Mouse (Mus musculus) left cerebral cortex, postnatal 4 days (tissue): Measurements from ENCODE around the gene Itpr2. TPM values are rescaled to one million over a fixed set of nuclear protein-coding genes. Genes with fewer than 3 reads are reported as not detected.

Source experiments
- DNase-seq: peaks from one replicate; pipeline ENCODE4 v3.0.0-alpha.2; 2022
- intact Hi-C: fragments of 180-260 bp; cut with DNase I; formaldehyde crosslinking; loops from one replicate; pipeline ENCODE4 v1.15.1; 2025
- total RNA-seq, 2 experiments: library from RNA; stranded (reverse); gene quantifications; 2 replicates each; pipeline ENCODE4 v1.2.3; 2021

Itpr2 gene
- total RNA-seq = 10 to 100 TPM; 11.3 to 12.9 TPM

- DNase-seq = peak; percentile 78
- intact Hi-C loops = no loop called here
Measured at GRCm38 (mm10) chr6:146501866-146502804, at the start of gene Itpr2. Gene Itpr2 (minus strand): TSS chr6:146502223.

- intact Hi-C loops = no loop called here
- no peak for DNase-seq
Measured at GRCm38 (mm10) chr6:146551326-146551725, 49.3 kb upstream of the Itpr2 start.

- DNase-seq = no peak
- intact Hi-C loops = no loop called here
Measured at GRCm38 (mm10) chr6:146550421-146550820, 48.4 kb upstream of the Itpr2 start.

- intact Hi-C loops = loop anchor here (5.0 kb wide), 1 partner anchor 52 kb away; no protein-coding TSS in a partner anchor
- DNase-seq = no peak
Measured at GRCm38 (mm10) chr6:146545289-146545865, 43.4 kb upstream of the Itpr2 start.

GRCm38 (mm10) chr6:146544622-146545021 lies 42.6 kb upstream of the Itpr2 start:
- intact Hi-C loops = loop anchor here (5.0 kb wide), 1 partner anchor 53 kb away; no protein-coding TSS in a partner anchor

GRCm38 (mm10) chr6:146540386-146540785 lies 38.4 kb upstream of the Itpr2 start:
- no peak for DNase-seq
- intact Hi-C loops = no loop called here

More at GRCm38 (mm10) chr6:146544622-146545021, 42.6 kb upstream of the Itpr2 start:
- DNase-seq = no peak

GRCm38 (mm10) chr6:146538661-146539060 lies 36.6 kb upstream of the Itpr2 start:
- intact Hi-C loops = no loop called here
- DNase-seq = peak; percentile 19

GRCm38 (mm10) chr6:146538071-146538470 lies 36.0 kb upstream of the Itpr2 start:
- intact Hi-C loops = no loop called here
- no peak for DNase-seq

- intact Hi-C loops = no loop called here
- no peak for DNase-seq
Measured at GRCm38 (mm10) chr6:146537111-146537510, 35.1 kb upstream of the Itpr2 start.

- intact Hi-C loops = no loop called here
- DNase-seq = no peak
Measured at GRCm38 (mm10) chr6:146535501-146535900, 33.5 kb upstream of the Itpr2 start.

GRCm38 (mm10) chr6:146533146-146533545 lies 31.1 kb upstream of the Itpr2 start:
- DNase-seq = no peak
- intact Hi-C loops = no loop called here

- intact Hi-C loops = no loop called here
- no peak for DNase-seq
Measured at GRCm38 (mm10) chr6:146530769-146531168, 28.7 kb upstream of the Itpr2 start.

- no peak for DNase-seq
- intact Hi-C loops = no loop called here
Measured at GRCm38 (mm10) chr6:146530363-146530762, 28.3 kb upstream of the Itpr2 start.

- intact Hi-C loops = no loop called here
- DNase-seq = no peak
Measured at GRCm38 (mm10) chr6:146527537-146527936, 25.5 kb upstream of the Itpr2 start.

GRCm38 (mm10) chr6:146525500-146525899 lies 23.5 kb upstream of the Itpr2 start:
- intact Hi-C loops = no loop called here
- no peak for DNase-seq

- intact Hi-C loops = no loop called here
- DNase-seq = no peak
Measured at GRCm38 (mm10) chr6:146521456-146522245, 19.6 kb upstream of the Itpr2 start.

- intact Hi-C loops = no loop called here
- DNase-seq = no peak
Measured at GRCm38 (mm10) chr6:146519019-146519418, 17.0 kb upstream of the Itpr2 start.

GRCm38 (mm10) chr6:146515936-146516335 lies 13.9 kb upstream of the Itpr2 start:
- intact Hi-C loops = no loop called here
- DNase-seq = no peak

- no peak for DNase-seq
- intact Hi-C loops = no loop called here
Measured at GRCm38 (mm10) chr6:146514531-146514948, 12.5 kb upstream of the Itpr2 start.

- no peak for DNase-seq
- intact Hi-C loops = no loop called here
Measured at GRCm38 (mm10) chr6:146513899-146514298, 11.9 kb upstream of the Itpr2 start.

GRCm38 (mm10) chr6:146513384-146513783 lies 11.4 kb upstream of the Itpr2 start:
- intact Hi-C loops = no loop called here
- DNase-seq = no peak
